Mouse (Mus musculus): ENCODE measurements around the gene Pex11b.

DNA sequence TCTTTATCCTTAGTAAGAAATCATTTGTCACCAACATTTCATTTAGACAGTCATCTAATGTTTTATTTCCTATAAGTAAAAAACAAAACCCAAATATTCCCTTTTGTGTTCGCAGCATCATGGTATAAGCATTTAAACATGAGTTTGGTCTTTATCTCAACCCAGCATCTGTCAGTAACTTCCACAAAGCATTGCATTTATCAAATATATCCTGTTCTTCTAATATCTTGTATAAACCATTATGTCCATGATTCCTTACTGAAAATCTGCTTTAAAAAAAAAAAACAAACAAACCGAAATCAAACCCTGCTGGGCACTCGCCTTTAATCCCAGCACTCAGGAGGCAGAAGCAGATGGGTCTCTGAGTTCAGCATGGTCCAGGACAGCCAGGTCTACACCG, 28.6 kb upstream of the Pex11b start:
- TF ChIP-seq POLR2A (IDR thresholded peaks at IDR 0.05; ENCODE audit: control insufficient read depth, low read depth, low read length): no peak
- no peak for TF ChIP-seq CTCF (IDR thresholded peaks at IDR 0.05; ENCODE audit: control insufficient read depth, insufficient read depth, insufficient replicate concordance, low read depth, low read length)

All from testis, adult 2 months (tissue).